Comparison of ENCODE assay signal across 33 mouse cellular contexts in genomic region chr11:118285791-118286190, GRCm38 (mm10). TPM values are rescaled to one million over a fixed set of nuclear protein-coding genes. Genes with fewer than 3 reads are reported as not detected.
DNase-seq lines count a peak whose midpoint lies in the region; ATAC-seq lines count a peak whose summit lies in the region.
"Had no signal": no experiment of that assay in that cellular context is flagged by ENCODE, and none has a peak within 500 bp of the region (broad histone marks: within the 10 kb centered on the region; RNA-seq: fewer than 3 reads in every experiment).

No protein-coding gene starts in this region.

- no peak for DNase-seq in embryonic facial prominence, embryonic 10.5 days (ENCODE audit: low spot score)
- DNase-seq in R1 (ENCODE audit: low read depth, low spot score), result peak; percentile 53
- peak; percentile 62 for DNase-seq in lung, postnatal 25 days (ENCODE audit: low spot score)
- DNase-seq in retina, embryonic 14.5 days (ENCODE audit: low spot score), result no peak
- no peak for DNase-seq in left cerebral cortex, postnatal 36 days (ENCODE audit: low spot score in 2 of 2)
- DNase-seq: adrenal gland, postnatal 14 days; cerebellum, adult 11 months; cerebellum, adult 9-10 months; gastrocnemius, postnatal 25 days; heart, adult 11 months; heart, postnatal 14 days; kidney, adult 18-20 months; kidney, postnatal 4 days; left cerebral cortex, postnatal 4 days; liver, embryonic 13.5 days; retina, postnatal 1 day; right cerebral cortex, postnatal 14 days; spleen, adult 18-20 months; thymus, adult 2 months; thymus, postnatal 4 days had no signal

- no peaks in the 10 kb centered on the region for H3K27me3 ChIP-seq in embryonic facial prominence, embryonic 13.5 days
- H3K27me3 ChIP-seq in embryonic facial prominence, embryonic 10.5 days (replicated peaks; ENCODE audit: low read depth, poor library complexity, severe bottlenecking), result no peaks in the 10 kb centered on the region
- no peaks in the 10 kb centered on the region for H3K27me3 ChIP-seq in lung, embryonic 15.5 days
- H3K27me3 ChIP-seq: embryonic facial prominence, embryonic 15.5 days; forebrain, embryonic 13.5 days; heart, embryonic 12.5 days; liver, embryonic 13.5 days; midbrain, embryonic 13.5 days; neural tube, embryonic 13.5 days; Patski had no signal

- peaks cover 69% of the 10 kb centered on the region for H3K36me3 ChIP-seq in embryonic facial prominence, embryonic 13.5 days
- H3K36me3 ChIP-seq in embryonic facial prominence, embryonic 10.5 days (replicated peaks), result peaks cover 70% of the 10 kb centered on the region
- peaks cover 63% of the 10 kb centered on the region for H3K36me3 ChIP-seq in lung, embryonic 15.5 days

- no peak overlapping the region for H3K4me3 ChIP-seq in embryonic facial prominence, embryonic 13.5 days
- H3K4me3 ChIP-seq in embryonic facial prominence, embryonic 10.5 days, result no peak overlapping the region
- no peak overlapping the region for H3K4me3 ChIP-seq in lung, embryonic 15.5 days
- H3K4me3 ChIP-seq: embryonic facial prominence, embryonic 15.5 days; forebrain, embryonic 13.5 days; heart, embryonic 12.5 days; hindbrain, embryonic 10.5 days; liver, embryonic 13.5 days; midbrain, embryonic 13.5 days; neural tube, embryonic 13.5 days had no signal

- no peak overlapping the region for H3K27ac ChIP-seq in embryonic facial prominence, embryonic 13.5 days
- no peak overlapping the region for H3K27ac ChIP-seq in embryonic facial prominence, embryonic 10.5 days (replicated peaks)
- peak overlapping the region; percentile 54 for H3K27ac ChIP-seq in lung, embryonic 15.5 days
- H3K27ac ChIP-seq: embryonic facial prominence, embryonic 15.5 days; forebrain, embryonic 13.5 days; hindbrain, embryonic 10.5 days; liver, embryonic 13.5 days; macrophage; midbrain, embryonic 13.5 days; neural tube, embryonic 13.5 days had no signal

- no peak overlapping the region for H3K4me2 ChIP-seq in embryonic facial prominence, embryonic 13.5 days
- H3K4me2 ChIP-seq in lung, embryonic 15.5 days, result no peak overlapping the region
- H3K4me2 ChIP-seq: embryonic facial prominence, embryonic 15.5 days; forebrain, embryonic 13.5 days; heart, embryonic 12.5 days; liver, embryonic 13.5 days; midbrain, embryonic 13.5 days; neural tube, embryonic 13.5 days had no signal

- WGBS in embryonic facial prominence, embryonic 13.5 days, result 93% methylated on average over 13 of the region's 13 CpGs
- WGBS in embryonic facial prominence, embryonic 10.5 days, result 95% methylated on average over 13 of the region's 13 CpGs
- WGBS in lung, embryonic 15.5 days, result 78% methylated on average over 13 of the region's 13 CpGs

- H3K9ac ChIP-seq in embryonic facial prominence, embryonic 13.5 days, result 0 out of 2 replicates have a peak overlapping the region, but pooled peaks have one; percentile 46
- H3K9ac ChIP-seq in lung, embryonic 15.5 days, result no peak overlapping the region
- H3K9ac ChIP-seq: embryonic facial prominence, embryonic 15.5 days; forebrain, embryonic 13.5 days; heart, embryonic 12.5 days; liver, embryonic 13.5 days; midbrain, embryonic 13.5 days; neural tube, embryonic 13.5 days had no signal

- intact Hi-C loops in left cerebral cortex, postnatal 36 days (cut with DNase I), result no loop called here

- no peaks in the 10 kb centered on the region for H3K9me3 ChIP-seq in embryonic facial prominence, embryonic 13.5 days
- no peaks in the 10 kb centered on the region for H3K9me3 ChIP-seq in embryonic facial prominence, embryonic 10.5 days
- H3K9me3 ChIP-seq in lung, embryonic 15.5 days, result no peaks in the 10 kb centered on the region
- H3K9me3 ChIP-seq: embryonic facial prominence, embryonic 15.5 days; forebrain, embryonic 13.5 days; heart, embryonic 12.5 days; hindbrain, embryonic 10.5 days; liver, embryonic 13.5 days; midbrain, embryonic 13.5 days; neural tube, embryonic 13.5 days had no signal

- ATAC-seq in embryonic facial prominence, embryonic 13.5 days (ENCODE audit: insufficient number of reproducible peaks, insufficient read depth, low FRiP score, low TSS enrichment, low read depth), result no peak
- ATAC-seq in lung, embryonic 15.5 days (ENCODE audit: borderline replicate concordance, extremely low read depth, low FRiP score, low TSS enrichment), result no peak
- ATAC-seq: forebrain, embryonic 13.5 days; hindbrain, embryonic 16.5 days; midbrain, embryonic 13.5 days; Patski had no signal

- H3K4me1 ChIP-seq in embryonic facial prominence, embryonic 13.5 days, result peaks cover 13% of the 10 kb centered on the region
- H3K4me1 ChIP-seq in embryonic facial prominence, embryonic 10.5 days, result peaks cover 21% of the 10 kb centered on the region
- H3K4me1 ChIP-seq in lung, embryonic 15.5 days, result peaks cover 16% of the 10 kb centered on the region

RNA-seq across cellular contexts. Expression of gene Usp36, which starts 4.3 kb away (rescaled TPM):
- 22.8 and 24.0 TPM in 2 replicates for polyA plus RNA-seq in embryonic facial prominence, embryonic 13.5 days (2015; fragmentation: Nextera tagmentation; extraction: Ambion mirVana)
- 24.1 and 24.2 TPM in 2 replicates for polyA plus RNA-seq in embryonic facial prominence, embryonic 10.5 days (2016; fragmentation: Nextera tagmentation; extraction: Ambion mirVana)
- polyA plus RNA-seq in lung, embryonic 15.5 days (2015; fragmentation: Nextera tagmentation; extraction: Ambion mirVana), result 17.7 and 19.4 TPM in 2 replicates
- 10 to 100 TPM; 26.8 to 32.2 TPM for total RNA-seq in left cerebral cortex, postnatal 36 days (2021)

RNA-seq across cellular contexts. Expression of gene Cyth1, which starts 37.4 kb away (rescaled TPM):
- polyA plus RNA-seq in embryonic facial prominence, embryonic 13.5 days (2015; fragmentation: Nextera tagmentation; extraction: Ambion mirVana), result 15.8 and 16.1 TPM in 2 replicates
- polyA plus RNA-seq in embryonic facial prominence, embryonic 10.5 days (2016; fragmentation: Nextera tagmentation; extraction: Ambion mirVana), result 15.5 and 15.8 TPM in 2 replicates
- polyA plus RNA-seq in lung, embryonic 15.5 days (2015; fragmentation: Nextera tagmentation; extraction: Ambion mirVana), result 16.6 and 17.7 TPM in 2 replicates
- 10 to 100 TPM; 65.9 to 67.3 TPM for total RNA-seq in left cerebral cortex, postnatal 36 days (2021)

RNA-seq across cellular contexts. Expression of gene Cep295nl, which starts 56.5 kb away (rescaled TPM):
- 0.58 and 0.74 TPM in 2 replicates for polyA plus RNA-seq in embryonic facial prominence, embryonic 13.5 days (2015; fragmentation: Nextera tagmentation; extraction: Ambion mirVana)
- polyA plus RNA-seq in embryonic facial prominence, embryonic 10.5 days (2016; fragmentation: Nextera tagmentation; extraction: Ambion mirVana), result 0.13 and 0.56 TPM in 2 replicates
- polyA plus RNA-seq in lung, embryonic 15.5 days (2015; fragmentation: Nextera tagmentation; extraction: Ambion mirVana), result 0.33 and 0.56 TPM in 2 replicates
- total RNA-seq in left cerebral cortex, postnatal 36 days (2021), result 1 to 10 TPM; 1.3 to 1.8 TPM
- total RNA-seq: common myeloid progenitor, adult 5-6 weeks; MEL had no signal
- polyA plus RNA-seq: liver, embryonic 13.5 days had no signal

Comparison
In these comparisons a context has a peak if more than half of its experiments do, and no peak if none do; other contexts are left out.
1. DNase-seq: peak in R1 (single experiment) and lung, postnatal 25 days (single experiment); none in embryonic facial prominence, embryonic 10.5 days (single experiment), retina, embryonic 14.5 days (single experiment) and left cerebral cortex, postnatal 36 days (0 of 2).